Mouse (Mus musculus) embryonic facial prominence, embryonic 15.5 days (tissue): ENCODE measurements around the gene Sowahb. TPM values are rescaled to one million over a fixed set of nuclear protein-coding genes. Genes with fewer than 3 reads are reported as not detected.
"Not testable (repeated sequence)": the region's sequence is repeated elsewhere in the genome, so short reads cannot be mapped to it uniquely, and the experiment has no call there.

Experiments
- ATAC-seq: fragments of 200-750 bp; cut with Nextera tagmentation; 2 replicates; pipeline ENCODE4 v1.8.0; 2017; ENCODE audit warnings: low read depth, moderate TSS enrichment; ENCODE audit not compliant: insufficient number of reproducible peaks, low FRiP score, low TSS enrichment
- H3K27ac ChIP-seq: fragments of 300-500 bp; sonication (generic); replicated peaks from 2 replicates; pipeline ENCODE4 v1.5.1; 2015; ENCODE audit warnings: mild to moderate bottlenecking, inconsistent platforms
- H3K27me3 ChIP-seq: fragments of 300-500 bp; sonication (generic); 2 replicates; pipeline ENCODE4 v1.6.1; 2015; ENCODE audit warnings: inconsistent platforms
- H3K36me3 ChIP-seq: fragments of 300-500 bp; sonication (generic); 2 replicates; pipeline ENCODE4 v1.6.1; 2015; ENCODE audit warnings: mild to moderate bottlenecking, inconsistent platforms
- H3K4me1 ChIP-seq: fragments of 300-500 bp; sonication (generic); 2 replicates; pipeline ENCODE4 v1.6.1; 2015; ENCODE audit warnings: inconsistent platforms
- H3K4me2 ChIP-seq: fragments of 300-500 bp; sonication (generic); replicated peaks from 2 replicates; pipeline ENCODE4 v1.6.1; 2015; ENCODE audit warnings: mild to moderate bottlenecking, inconsistent platforms
- H3K4me3 ChIP-seq: fragments of 300-500 bp; sonication (generic); replicated peaks from 2 replicates; pipeline ENCODE4 v1.5.1; 2015; ENCODE audit warnings: mild to moderate bottlenecking, inconsistent platforms
- H3K9ac ChIP-seq: fragments of 300-500 bp; sonication (generic); 2 replicates; pipeline ENCODE4 v1.6.1; 2015; ENCODE audit warnings: inconsistent platforms
- H3K9me3 ChIP-seq: fragments of 300-500 bp; sonication (generic); replicated peaks from 2 replicates; pipeline ENCODE4 v1.6.1; 2016; ENCODE audit warnings: inconsistent platforms
- WGBS: fragments of 180-500 bp; shearing (Covaris S2); methylation state at CpG from one replicate; pipeline ENCODE4 v1.1.7; 2015; 5-methylcytosine and 5-hydroxymethylcytosine counted together
- polyA plus RNA-seq: library from polyadenylated mRNA; unstranded; fragments of >200 nt; fragmentation: Nextera tagmentation; extraction: Ambion mirVana; gene quantifications from 2 replicates; pipeline ENCODE4 v1.2.1, GENCODE M21; 2015

Gene Sowahb
- polyA plus RNA-seq, 1 experiment from 2014 or later, result 0.68 TPM

GRCm38 (mm10) chr5:93022126-93022797, 22.6 kb downstream of the Sowahb start:
- no peak for ATAC-seq
- 42% methylated on average over 7 of the region's 7 CpGs for WGBS
- no peaks in the 10 kb centered on the region for H3K27me3 ChIP-seq
- no peaks in the 10 kb centered on the region for H3K9me3 ChIP-seq
- H3K4me1 ChIP-seq, result peaks cover 26% of the 10 kb centered on the region
- H3K9ac ChIP-seq, result no peak overlapping the region
- peak overlapping the region; percentile 17; the same call in 1 of the 2 replicates for H3K27ac ChIP-seq
- no peaks in the 10 kb centered on the region for H3K36me3 ChIP-seq
- no peak overlapping the region for H3K4me2 ChIP-seq
- no peak overlapping the region for H3K4me3 ChIP-seq

DNA sequence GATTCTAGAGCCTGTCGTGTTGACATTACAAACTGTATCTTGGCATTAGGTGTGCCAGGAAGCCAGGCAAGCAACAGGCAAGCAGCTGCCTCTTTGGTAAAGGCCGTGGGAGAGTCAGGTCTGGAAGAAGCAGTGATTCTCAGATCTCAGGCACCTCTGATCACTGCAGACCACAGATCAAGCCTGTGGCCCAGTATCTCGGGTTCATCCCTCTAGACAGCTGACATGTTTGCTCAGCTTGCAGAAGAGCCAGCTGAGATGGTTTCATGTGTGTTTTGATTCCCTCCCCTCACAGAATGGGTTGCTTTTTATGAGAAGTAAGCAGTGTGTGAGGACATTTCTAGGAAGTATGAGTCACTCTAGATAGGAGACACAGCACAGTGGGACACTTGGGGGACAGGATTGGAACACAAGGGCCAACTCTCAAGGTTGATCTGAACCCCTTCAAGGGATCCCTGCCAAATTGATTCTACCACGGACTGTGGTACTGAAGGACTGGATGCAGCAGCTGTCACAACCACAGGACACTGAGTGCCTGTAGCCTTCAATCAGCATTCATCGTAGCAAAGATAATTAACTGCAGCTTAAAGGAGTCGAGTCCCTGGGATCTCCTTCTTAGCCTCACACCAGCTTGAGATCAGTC, 24.7 kb downstream of the Sowahb start:
- H3K9ac ChIP-seq, result no peak overlapping the region
- WGBS, result 34% methylated on average over 6 of the region's 6 CpGs
- no peak overlapping the region for H3K4me2 ChIP-seq
- H3K27me3 ChIP-seq, result no peaks in the 10 kb centered on the region
- H3K9me3 ChIP-seq, result no peaks in the 10 kb centered on the region
- no peak for ATAC-seq
- H3K4me3 ChIP-seq, result no peak overlapping the region
- H3K36me3 ChIP-seq, result no peaks in the 10 kb centered on the region
- H3K27ac ChIP-seq, result no peak overlapping the region
- peaks cover 13% of the 10 kb centered on the region; the same call in 1 of the 2 replicates for H3K4me1 ChIP-seq

- not testable (repeated sequence) for H3K4me2 ChIP-seq, ATAC-seq, H3K4me3 ChIP-seq, H3K4me1 ChIP-seq, H3K27me3 ChIP-seq, H3K27ac ChIP-seq, H3K36me3 ChIP-seq, H3K9ac ChIP-seq, H3K9me3 ChIP-seq
- 95% methylated on average over 10 of the region's 10 CpGs for WGBS
Observed at GRCm38 (mm10) chr5:93019207-93019606, 25.6 kb downstream of the Sowahb start.

DNA sequence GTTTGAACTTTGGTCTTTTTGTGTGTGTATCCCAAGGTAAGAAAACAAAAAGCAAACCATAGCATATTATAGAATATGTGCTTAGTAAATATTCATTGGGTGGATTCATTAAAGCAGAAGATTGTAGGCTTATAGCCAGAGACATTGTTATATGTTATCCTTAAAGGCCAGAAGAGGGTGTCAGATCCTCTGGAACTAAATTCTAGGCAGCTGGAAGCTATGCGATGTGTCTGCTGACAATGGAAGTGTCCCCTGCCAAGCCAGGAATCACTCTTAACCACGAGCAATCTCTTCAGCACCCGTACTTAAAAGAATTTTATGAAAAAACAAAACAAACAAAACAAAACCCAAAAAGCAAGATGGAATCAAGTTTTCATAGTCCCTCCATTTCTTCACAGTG, 27.1 kb downstream of the Sowahb start:
- H3K27me3 ChIP-seq, result no peaks in the 10 kb centered on the region
- no peak overlapping the region for H3K4me3 ChIP-seq
- no peaks in the 10 kb centered on the region for H3K36me3 ChIP-seq
- H3K9me3 ChIP-seq, result no peaks in the 10 kb centered on the region
- H3K4me2 ChIP-seq, result no peak overlapping the region
- ATAC-seq, result no peak
- H3K27ac ChIP-seq, result no peak overlapping the region
- H3K4me1 ChIP-seq, result 0 out of 2 replicates have a peak, but pooled peaks cover 6% of the 10 kb centered on the region
- 34% methylated on average over 3 of the region's 3 CpGs for WGBS
- no peak overlapping the region for H3K9ac ChIP-seq

- Histone ChIP-seq H3K36me3 (no peaks in the 10 kb centered on the region), H3K4me2 (no peak overlapping the region), H3K4me3 (no peak overlapping the region), H3K9me3 (no peaks in the 10 kb centered on the region), H3K27me3 (no peaks in the 10 kb centered on the region), H3K4me1 (peaks cover 11% of the 10 kb centered on the region), H3K9ac (no peak overlapping the region), H3K27ac (no peak overlapping the region)
- ATAC-seq, result no peak
- WGBS, result 92% methylated on average over 9 of the region's 9 CpGs
Observed at GRCm38 (mm10) chr5:93008256-93008655, 36.6 kb downstream of the Sowahb start.

GRCm38 (mm10) chr5:93005815-93006341, 38.9 kb downstream of the Sowahb start:
- H3K9me3 ChIP-seq, result no peaks in the 10 kb centered on the region
- peak overlapping the region; percentile 49 for H3K4me2 ChIP-seq
- peak overlapping the region; percentile 33 for H3K4me3 ChIP-seq
- no peaks in the 10 kb centered on the region for H3K36me3 ChIP-seq
- H3K27me3 ChIP-seq, result no peaks in the 10 kb centered on the region
- peak overlapping the region; percentile 66 for H3K27ac ChIP-seq
- no peak overlapping the region for H3K9ac ChIP-seq
- 37% methylated on average over 14 of the region's 14 CpGs for WGBS
- no peak for ATAC-seq
- H3K4me1 ChIP-seq, result peaks cover 17% of the 10 kb centered on the region

GRCm38 (mm10) chr5:93005229-93005814, 39.5 kb downstream of the Sowahb start:
- peak overlapping the region; percentile 49 for H3K4me2 ChIP-seq
- H3K9ac ChIP-seq, result no peak overlapping the region
- H3K4me1 ChIP-seq, result peaks cover 21% of the 10 kb centered on the region
- H3K36me3 ChIP-seq, result no peaks in the 10 kb centered on the region
- peak overlapping the region; percentile 66 for H3K27ac ChIP-seq
- no peak for ATAC-seq
- H3K4me3 ChIP-seq, result peak overlapping the region; percentile 33
- no peaks in the 10 kb centered on the region for H3K9me3 ChIP-seq
- 4% methylated on average over 20 of the region's 20 CpGs for WGBS
- H3K27me3 ChIP-seq, result no peaks in the 10 kb centered on the region

DNA sequence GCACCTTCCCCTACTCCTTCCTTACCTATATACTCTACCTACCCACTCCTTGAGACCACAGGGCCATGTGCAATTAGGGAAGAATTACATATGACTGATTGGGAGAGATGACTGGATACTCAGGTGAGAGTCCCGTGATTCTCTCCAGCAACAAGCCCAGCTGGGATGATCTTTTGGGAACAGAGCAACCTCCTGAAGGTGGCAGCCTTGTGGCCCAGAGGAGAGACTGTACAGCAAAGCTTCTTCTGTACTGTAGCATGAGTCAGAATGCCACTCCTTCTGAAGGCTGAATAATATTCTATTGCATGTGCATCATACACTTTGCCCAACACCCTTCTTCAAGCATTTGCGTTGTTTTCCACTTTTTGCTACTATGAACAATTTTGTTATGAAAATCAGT, 42.2 kb downstream of the Sowahb start:
- no peak for ATAC-seq
- 94% methylated on average over 2 of the region's 2 CpGs for WGBS

GRCm38 (mm10) chr5:93000774-93001757, 43.8 kb downstream of the Sowahb start:
- H3K4me3 ChIP-seq, result no peak overlapping the region
- H3K27ac ChIP-seq, result peak overlapping the region; percentile 85
- no peak overlapping the region for H3K9ac ChIP-seq
- no peaks in the 10 kb centered on the region for H3K36me3 ChIP-seq
- 33% methylated on average over 17 of the region's 17 CpGs for WGBS
- no peak for ATAC-seq
- peaks cover 48% of the 10 kb centered on the region for H3K4me1 ChIP-seq
- no peaks in the 10 kb centered on the region for H3K27me3 ChIP-seq
- no peaks in the 10 kb centered on the region for H3K9me3 ChIP-seq
- no peak overlapping the region for H3K4me2 ChIP-seq

More for the DNA sequence above, 42.2 kb downstream of the Sowahb start:
- Histone ChIP-seq H3K9me3 (no peaks in the 10 kb centered on the region), H3K27ac (no peak overlapping the region), H3K4me3 (no peak overlapping the region), H3K9ac (no peak overlapping the region), H3K27me3 (no peaks in the 10 kb centered on the region), H3K4me1 (peaks cover 35% of the 10 kb centered on the region), H3K4me2 (no peak overlapping the region), H3K36me3 (no peaks in the 10 kb centered on the region)

- Histone ChIP-seq H3K9me3 (no peaks in the 10 kb centered on the region), H3K27ac (peak overlapping the region; percentile 85), H3K4me1 (peaks cover 38% of the 10 kb centered on the region), H3K9ac (no peak overlapping the region), H3K4me2 (no peak overlapping the region), H3K27me3 (no peaks in the 10 kb centered on the region), H3K36me3 (no peaks in the 10 kb centered on the region), H3K4me3 (no peak overlapping the region)
- 67% methylated on average over 6 of the region's 6 CpGs for WGBS
- ATAC-seq, result no peak
Observed at GRCm38 (mm10) chr5:93000060-93000459, 44.8 kb downstream of the Sowahb start.
